28 mouse cellular contexts compared by ENCODE assay signal in the genomic region with DNA sequence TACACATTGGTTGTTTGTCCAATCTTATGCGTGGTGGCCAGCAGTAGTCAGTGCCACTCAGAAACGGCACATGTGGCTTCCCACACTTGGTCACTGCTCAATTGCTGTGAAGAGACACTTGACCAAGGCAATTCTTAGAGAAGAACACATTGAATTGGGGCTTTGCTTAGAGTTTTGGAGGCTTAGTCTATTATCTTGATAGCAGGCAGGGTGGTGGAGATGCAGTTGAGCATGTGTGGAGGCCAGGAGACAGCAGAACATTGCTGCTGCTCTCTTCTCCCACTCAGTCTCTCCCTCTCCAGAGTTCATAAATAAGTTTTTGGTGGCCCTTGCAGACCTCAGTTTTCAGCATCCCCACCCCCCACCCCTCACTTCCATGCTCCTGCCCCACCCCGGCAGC. TPM values are rescaled to one million over a fixed set of nuclear protein-coding genes. Genes with fewer than 3 reads are reported as not detected.
DNase-seq lines count a peak whose midpoint lies in the region; ATAC-seq and TF ChIP-seq lines count a peak whose summit lies in the region.
"Had no signal": no experiment of that assay in that cellular context is flagged by ENCODE, and none has a peak within 500 bp of the region (broad histone marks: within the 10 kb centered on the region; RNA-seq: fewer than 3 reads in every experiment).

No protein-coding gene starts in this region.

- H3K27ac ChIP-seq in liver, embryonic 13.5 days, result 0 out of 2 replicates have a peak overlapping the region, but pooled peaks have one; percentile 9
- no peak overlapping the region for H3K27ac ChIP-seq in liver, embryonic 11.5 days (ENCODE audit: low read depth, low read length)
- no peak overlapping the region for H3K27ac ChIP-seq in liver, embryonic 14.5 days
- H3K27ac ChIP-seq in kidney, embryonic 16.5 days (ENCODE audit: low read length), result no peak overlapping the region
- H3K27ac ChIP-seq in hindbrain, embryonic 10.5 days, result no peak overlapping the region
- H3K27ac ChIP-seq: embryonic facial prominence, embryonic 10.5 days; embryonic facial prominence, embryonic 12.5 days; forebrain, embryonic 10.5 days; forebrain, embryonic 12.5 days had no signal

- TF ChIP-seq EP300 in liver, embryonic 14.5 days (IDR thresholded peaks at IDR 0.05; ENCODE audit: low read depth), result no peak

- DNase-seq in heart, adult 11 months, result peak; percentile 36
- no peak for DNase-seq in heart, adult 8-10 months (ENCODE audit: low spot score)
- DNase-seq in liver, embryonic 13.5 days, result no peak
- DNase-seq in liver, embryonic 11.5 days (ENCODE audit: low spot score), result no peak
- no peak for DNase-seq in liver, embryonic 14.5 days (ENCODE audit: low read depth in 3 of 3, low spot score in 3 of 3)
- DNase-seq in hindbrain, embryonic 10.5 days (ENCODE audit: low spot score), result no peak
- DNase-seq: adrenal gland, adult 2 months; adrenal gland, postnatal 10 days; adrenal gland, postnatal 25 days; B cell, adult 2 months; cerebellum, adult 11-12 months; cerebellum, adult 2 months; cerebellum, adult 9-10 months; cerebellum, postnatal 10 days; cerebellum, postnatal 25 days had no signal

- no peak overlapping the region for H3K4me3 ChIP-seq in liver, embryonic 13.5 days (replicated peaks)
- no peak overlapping the region for H3K4me3 ChIP-seq in liver, embryonic 11.5 days (ENCODE audit: low read depth, low read length)
- no peak overlapping the region for H3K4me3 ChIP-seq in liver, embryonic 14.5 days (ENCODE audit: insufficient read depth in 1 of 2, low read depth in 2 of 2, low read length in 2 of 2)
- no peak overlapping the region for H3K4me3 ChIP-seq in kidney, embryonic 16.5 days (ENCODE audit: low read length)
- no peak overlapping the region for H3K4me3 ChIP-seq in hindbrain, embryonic 10.5 days
- H3K4me3 ChIP-seq: embryonic facial prominence, embryonic 10.5 days; embryonic facial prominence, embryonic 12.5 days; erythroblast, embryonic 14.5 days; forebrain, embryonic 10.5 days; forebrain, embryonic 12.5 days had no signal

- no peak overlapping the region for H3K9ac ChIP-seq in liver, embryonic 13.5 days
- no peak overlapping the region for H3K9ac ChIP-seq in liver, embryonic 11.5 days (ENCODE audit: low read depth, low read length)
- H3K9ac ChIP-seq in liver, embryonic 14.5 days (replicated peaks), result no peak overlapping the region
- H3K9ac ChIP-seq in kidney, embryonic 16.5 days (replicated peaks; ENCODE audit: low read length), result no peak overlapping the region
- H3K9ac ChIP-seq: embryonic facial prominence, embryonic 12.5 days; forebrain, embryonic 12.5 days had no signal

- H3K4me2 ChIP-seq in liver, embryonic 13.5 days, result no peak overlapping the region
- H3K4me2 ChIP-seq in liver, embryonic 11.5 days, result no peak overlapping the region
- H3K4me2 ChIP-seq in liver, embryonic 14.5 days (ENCODE audit: low read depth), result no peak overlapping the region
- H3K4me2 ChIP-seq in kidney, embryonic 16.5 days (replicated peaks; ENCODE audit: low read depth, low read length), result no peak overlapping the region
- H3K4me2 ChIP-seq: embryonic facial prominence, embryonic 12.5 days; forebrain, embryonic 12.5 days had no signal

- no peaks in the 10 kb centered on the region for H3K36me3 ChIP-seq in liver, embryonic 13.5 days
- H3K36me3 ChIP-seq in liver, embryonic 11.5 days (ENCODE audit: control insufficient read depth, insufficient read depth, low read length), result no peaks in the 10 kb centered on the region
- H3K36me3 ChIP-seq in liver, embryonic 14.5 days (replicated peaks; ENCODE audit: control insufficient read depth, insufficient read depth, low read depth), result no peaks in the 10 kb centered on the region
- H3K36me3 ChIP-seq in kidney, embryonic 16.5 days (ENCODE audit: insufficient read depth, low read length), result no peaks in the 10 kb centered on the region
- H3K36me3 ChIP-seq in hindbrain, embryonic 10.5 days, result no peaks in the 10 kb centered on the region
- H3K36me3 ChIP-seq: embryonic facial prominence, embryonic 10.5 days; embryonic facial prominence, embryonic 12.5 days; forebrain, embryonic 10.5 days; forebrain, embryonic 12.5 days had no signal

- TF ChIP-seq CTCF in liver, embryonic 14.5 days (IDR thresholded peaks at IDR 0.05; ENCODE audit: low read depth), result no peak

- H3K9me3 ChIP-seq in liver, embryonic 13.5 days (replicated peaks), result no peaks in the 10 kb centered on the region
- H3K9me3 ChIP-seq in liver, embryonic 11.5 days (ENCODE audit: control insufficient read depth, low read length), result no peaks in the 10 kb centered on the region
- H3K9me3 ChIP-seq in liver, embryonic 14.5 days (ENCODE audit: control insufficient read depth, low read length), result no peaks in the 10 kb centered on the region
- no peaks in the 10 kb centered on the region for H3K9me3 ChIP-seq in kidney, embryonic 16.5 days (ENCODE audit: low read length)
- H3K9me3 ChIP-seq in hindbrain, embryonic 10.5 days, result no peaks in the 10 kb centered on the region
- H3K9me3 ChIP-seq: embryonic facial prominence, embryonic 10.5 days; embryonic facial prominence, embryonic 12.5 days; forebrain, embryonic 10.5 days; forebrain, embryonic 12.5 days had no signal

- no peaks in the 10 kb centered on the region for H3K27me3 ChIP-seq in liver, embryonic 13.5 days
- H3K27me3 ChIP-seq in liver, embryonic 11.5 days (replicated peaks; ENCODE audit: control insufficient read depth, insufficient read depth, low read length), result no peaks in the 10 kb centered on the region
- no peaks in the 10 kb centered on the region for H3K27me3 ChIP-seq in liver, embryonic 14.5 days (ENCODE audit: control insufficient read depth, insufficient read depth, low read length)
- no peaks in the 10 kb centered on the region for H3K27me3 ChIP-seq in kidney, embryonic 16.5 days (ENCODE audit: insufficient read depth, low read length)
- H3K27me3 ChIP-seq in hindbrain, embryonic 10.5 days (ENCODE audit: insufficient read depth, poor library complexity, severe bottlenecking), result no peaks in the 10 kb centered on the region
- H3K27me3 ChIP-seq: CH12.LX; embryonic facial prominence, embryonic 12.5 days; forebrain, embryonic 12.5 days had no signal

- H3K4me1 ChIP-seq in liver, embryonic 13.5 days (replicated peaks), result peaks cover 25% of the 10 kb centered on the region; the same call in 1 of the 2 replicates
- no peaks in the 10 kb centered on the region for H3K4me1 ChIP-seq in liver, embryonic 11.5 days (replicated peaks; ENCODE audit: control insufficient read depth, insufficient read depth, low read length)
- peaks cover 0 to 8% of the 10 kb centered on the region in 2 experiments; a peak in 3 of 4 replicates for H3K4me1 ChIP-seq in liver, embryonic 14.5 days (replicated peaks; ENCODE audit: control insufficient read depth in 2 of 2, insufficient read depth in 2 of 2, low read length in 1 of 2)
- no peaks in the 10 kb centered on the region for H3K4me1 ChIP-seq in kidney, embryonic 16.5 days (ENCODE audit: insufficient read depth, low read length)
- no peaks in the 10 kb centered on the region for H3K4me1 ChIP-seq in hindbrain, embryonic 10.5 days (replicated peaks)
- H3K4me1 ChIP-seq: embryonic facial prominence, embryonic 10.5 days; embryonic facial prominence, embryonic 12.5 days; forebrain, embryonic 10.5 days; forebrain, embryonic 12.5 days had no signal

- peak; percentile 47; the same call in 1 of the 2 replicates for ATAC-seq in liver, embryonic 13.5 days (ENCODE audit: low read depth)
- ATAC-seq in liver, embryonic 11.5 days (replicated peaks; ENCODE audit: low FRiP score), result no peak
- peak; percentile 51; the same call in 1 of the 2 replicates for ATAC-seq in liver, embryonic 14.5 days (ENCODE audit: insufficient read depth)
- ATAC-seq in kidney, embryonic 16.5 days (ENCODE audit: low FRiP score, low TSS enrichment), result no peak
- ATAC-seq: CD4-positive, CD25-positive, alpha-beta regulatory T cell, adult 4 months; forebrain, embryonic 14.5 days; forebrain, embryonic 16.5 days had no signal

- 88% methylated on average over 3 of the region's 3 CpGs for WGBS in liver, embryonic 13.5 days (ENCODE audit: insufficient replicate concordance)
- WGBS in liver, embryonic 11.5 days, result 95% methylated on average over 3 of the region's 3 CpGs
- 83% methylated on average over 3 of the region's 3 CpGs for WGBS in liver, embryonic 14.5 days (ENCODE audit: insufficient replicate concordance)
- 97% methylated on average over 3 of the region's 3 CpGs for WGBS in kidney, embryonic 16.5 days
- WGBS in hindbrain, embryonic 10.5 days, result 98% methylated on average over 3 of the region's 3 CpGs

RNA-seq across cellular contexts. Expression of gene Klhl12, which starts 12.9 kb away (rescaled TPM):
- total RNA-seq in heart, adult 8-10 months (2022), result 10 to 100 TPM; 20.3 to 23.6 (median 22.7) TPM
- polyA plus RNA-seq in liver, embryonic 13.5 days (2015; fragmentation: Nextera tagmentation; extraction: Ambion mirVana), result 34.7 and 37.4 TPM in 2 replicates
- polyA plus RNA-seq in liver, embryonic 11.5 days (2014; fragmentation: Nextera tagmentation; extraction: Ambion mirVana), result 44.5 and 46.0 TPM in 2 replicates
- 12.1 and 17.9 TPM in 2 replicates for polyA plus RNA-seq in liver, embryonic 14.5 days (2012; rRNA removed)
- polyA plus RNA-seq in liver, embryonic 14.5 days (2014; fragmentation: Nextera tagmentation; extraction: Ambion mirVana), result 28.0 and 31.6 TPM in 2 replicates
- 32.4 and 35.4 TPM in 2 replicates for polyA plus RNA-seq in kidney, embryonic 16.5 days (2015; fragmentation: Nextera tagmentation; extraction: Ambion mirVana)
- 31.7 and 37.2 TPM in 2 replicates for polyA plus RNA-seq in hindbrain, embryonic 10.5 days (2016; fragmentation: Nextera tagmentation; extraction: Ambion mirVana)

RNA-seq across cellular contexts. Expression of gene Adipor1, which starts 27.2 kb away (rescaled TPM):
- 100 to 1,000 TPM; 123 to 133 (median 130) TPM for total RNA-seq in heart, adult 8-10 months (2022)
- polyA plus RNA-seq in liver, embryonic 13.5 days (2015; fragmentation: Nextera tagmentation; extraction: Ambion mirVana), result 130 and 138 TPM in 2 replicates
- polyA plus RNA-seq in liver, embryonic 11.5 days (2014; fragmentation: Nextera tagmentation; extraction: Ambion mirVana), result 91.7 and 99.2 TPM in 2 replicates
- polyA plus RNA-seq in liver, embryonic 14.5 days (2012; rRNA removed), result 56.1 and 59.6 TPM in 2 replicates
- polyA plus RNA-seq in liver, embryonic 14.5 days (2014; fragmentation: Nextera tagmentation; extraction: Ambion mirVana), result 126 and 134 TPM in 2 replicates
- polyA plus RNA-seq in kidney, embryonic 16.5 days (2015; fragmentation: Nextera tagmentation; extraction: Ambion mirVana), result 98.2 and 101 TPM in 2 replicates
- polyA plus RNA-seq in hindbrain, embryonic 10.5 days (2016; fragmentation: Nextera tagmentation; extraction: Ambion mirVana), result 77.1 and 77.8 TPM in 2 replicates

RNA-seq across cellular contexts. Expression of gene Cyb5r1, which starts 37.0 kb away (rescaled TPM):
- total RNA-seq in heart, adult 8-10 months (2022), result 10 to 100 TPM; 23.4 to 28.6 (median 26.9) TPM
- 20.4 TPM in 2 replicates for polyA plus RNA-seq in liver, embryonic 13.5 days (2015; fragmentation: Nextera tagmentation; extraction: Ambion mirVana)
- 34.3 and 36.9 TPM in 2 replicates for polyA plus RNA-seq in liver, embryonic 11.5 days (2014; fragmentation: Nextera tagmentation; extraction: Ambion mirVana)
- polyA plus RNA-seq in liver, embryonic 14.5 days (2012; rRNA removed), result 13.0 and 14.9 TPM in 2 replicates
- polyA plus RNA-seq in liver, embryonic 14.5 days (2014; fragmentation: Nextera tagmentation; extraction: Ambion mirVana), result 10.8 and 10.9 TPM in 2 replicates
- 42.7 and 44.1 TPM in 2 replicates for polyA plus RNA-seq in kidney, embryonic 16.5 days (2015; fragmentation: Nextera tagmentation; extraction: Ambion mirVana)
- polyA plus RNA-seq in hindbrain, embryonic 10.5 days (2016; fragmentation: Nextera tagmentation; extraction: Ambion mirVana), result 27.3 and 31.2 TPM in 2 replicates

RNA-seq across cellular contexts. Expression of gene Rabif, which starts 52.1 kb away (rescaled TPM):
- 1 to 10 TPM; 7.8 to 9.3 (median 8.2) TPM for total RNA-seq in heart, adult 8-10 months (2022)
- polyA plus RNA-seq in liver, embryonic 13.5 days (2015; fragmentation: Nextera tagmentation; extraction: Ambion mirVana), result 19.8 and 23.9 TPM in 2 replicates
- 35.3 and 37.6 TPM in 2 replicates for polyA plus RNA-seq in liver, embryonic 11.5 days (2014; fragmentation: Nextera tagmentation; extraction: Ambion mirVana)
- 8.9 and 9.7 TPM in 2 replicates for polyA plus RNA-seq in liver, embryonic 14.5 days (2012; rRNA removed)
- 16.8 and 18.2 TPM in 2 replicates for polyA plus RNA-seq in liver, embryonic 14.5 days (2014; fragmentation: Nextera tagmentation; extraction: Ambion mirVana)
- 46.9 and 47.0 TPM in 2 replicates for polyA plus RNA-seq in kidney, embryonic 16.5 days (2015; fragmentation: Nextera tagmentation; extraction: Ambion mirVana)
- polyA plus RNA-seq in hindbrain, embryonic 10.5 days (2016; fragmentation: Nextera tagmentation; extraction: Ambion mirVana), result 43.8 and 45.0 TPM in 2 replicates

RNA-seq across cellular contexts. Expression of gene 4933406M09Rik, which starts 56.7 kb away (rescaled TPM):
- total RNA-seq in heart, adult 8-10 months (2022), result not detected
- not detected in 2 replicates for polyA plus RNA-seq in liver, embryonic 13.5 days (2015; fragmentation: Nextera tagmentation; extraction: Ambion mirVana)
- polyA plus RNA-seq in liver, embryonic 11.5 days (2014; fragmentation: Nextera tagmentation; extraction: Ambion mirVana), result not detected in 2 replicates
- polyA plus RNA-seq in liver, embryonic 14.5 days (2012; rRNA removed), result not detected in 2 replicates
- polyA plus RNA-seq in liver, embryonic 14.5 days (2014; fragmentation: Nextera tagmentation; extraction: Ambion mirVana), result not detected in 2 replicates
- not detected in 2 replicates for polyA plus RNA-seq in kidney, embryonic 16.5 days (2015; fragmentation: Nextera tagmentation; extraction: Ambion mirVana)
- polyA plus RNA-seq in hindbrain, embryonic 10.5 days (2016; fragmentation: Nextera tagmentation; extraction: Ambion mirVana), result not detected in 2 replicates
- total RNA-seq: adrenal gland, adult 2 months; adrenal gland, postnatal 10 days; adrenal gland, postnatal 25 days; CH12.LX had no signal
- polyA plus RNA-seq: adrenal gland, adult 2 months; CD4-positive, CD25-positive, alpha-beta regulatory T cell, adult 4 months; cerebellum, adult 2 months; cortical plate, adult 2 months; embryonic facial prominence, embryonic 10.5 days; embryonic facial prominence, embryonic 12.5 days; embryonic facial prominence, embryonic 14.5 days; forebrain, embryonic 10.5 days; forebrain, embryonic 12.5 days; forebrain, embryonic 14.5 days; forebrain, embryonic 16.5 days; G1E had no signal

Comparison
In these comparisons a context has a peak if more than half of its experiments do, and no peak if none do; other contexts are left out.
1. ATAC-seq: peak in liver, embryonic 13.5 days (single experiment) and liver, embryonic 14.5 days (single experiment); none in liver, embryonic 11.5 days (single experiment) and kidney, embryonic 16.5 days (single experiment).